8 mouse cellular contexts compared by ENCODE assay signal in genomic region chr11:97152023-97152426, GRCm38 (mm10). TPM values are rescaled to one million over a fixed set of nuclear protein-coding genes. Genes with fewer than 3 reads are reported as not detected.
DNase-seq lines count a peak whose midpoint lies in the region; ATAC-seq and TF ChIP-seq lines count a peak whose summit lies in the region.
"Had no signal": no experiment of that assay in that cellular context is flagged by ENCODE, and none has a peak within 500 bp of the region (broad histone marks: within the 10 kb centered on the region; RNA-seq: fewer than 3 reads in every experiment).

No protein-coding gene starts in this region.

- no peaks in the 10 kb centered on the region for H3K27me3 ChIP-seq in MEL (ENCODE audit: control insufficient read depth in 1 of 2, insufficient read depth in 2 of 2, low read length in 2 of 2)
- H3K27me3 ChIP-seq in forebrain, embryonic 10.5 days (ENCODE audit: poor library complexity, severe bottlenecking), result peaks cover 38% of the 10 kb centered on the region
- peaks cover 32% of the 10 kb centered on the region for H3K27me3 ChIP-seq in hindbrain, embryonic 10.5 days (ENCODE audit: insufficient read depth, poor library complexity, severe bottlenecking)
- H3K27me3 ChIP-seq in limb, embryonic 13.5 days, result peaks cover 5% of the 10 kb centered on the region; the same call in 1 of the 2 replicates

- peak overlapping the region; percentile 47 to 72 for H3K4me3 ChIP-seq in MEL (ENCODE audit: control insufficient read depth in 1 of 2, insufficient read depth in 1 of 2, low read depth in 2 of 2, low read length in 2 of 2)
- peak overlapping the region; percentile 84 for H3K4me3 ChIP-seq in forebrain, embryonic 10.5 days
- peak overlapping the region; percentile 83 for H3K4me3 ChIP-seq in hindbrain, embryonic 10.5 days
- peak overlapping the region; percentile 80 for H3K4me3 ChIP-seq in limb, embryonic 13.5 days

- TF ChIP-seq EP300 in MEL (IDR thresholded peaks at IDR 0.05; ENCODE audit: low read depth in 1 of 2, low read length in 2 of 2), result peak in 1 of 2 experiments; percentile 21; a peak in 2 of 4 replicates

- DNase-seq in MEL (ENCODE audit: low read depth, low spot score), result peak; percentile 82
- DNase-seq in adrenal gland, postnatal 14 days, result peak; percentile 83
- DNase-seq in forebrain, embryonic 10.5 days (ENCODE audit: extremely low spot score, low spot score), result no peak
- DNase-seq in hindbrain, embryonic 10.5 days (ENCODE audit: low spot score), result peak; percentile 35
- DNase-seq in naive thymus-derived CD4-positive, alpha-beta T cell, adult 2 months (ENCODE audit: low read depth), result peak; percentile 36
- no peak for DNase-seq in left cerebral cortex, postnatal 36 days (ENCODE audit: low spot score in 2 of 2)

- peak overlapping the region; percentile 11 for H3K27ac ChIP-seq in MEL (ENCODE audit: control insufficient read depth, low read depth, low read length)
- peak overlapping the region; percentile 96 for H3K27ac ChIP-seq in forebrain, embryonic 10.5 days
- H3K27ac ChIP-seq in hindbrain, embryonic 10.5 days, result no peak overlapping the region
- H3K27ac ChIP-seq in limb, embryonic 13.5 days, result peak overlapping the region; percentile 94; the same call in 1 of the 2 replicates

- H3K4me2 ChIP-seq in limb, embryonic 13.5 days (replicated peaks), result peak overlapping the region; percentile 85

- H3K79me2 ChIP-seq in MEL (ENCODE audit: control insufficient read depth, insufficient read depth, low read length, poor library complexity), result peaks cover 7% of the 10 kb centered on the region; the same call in 1 of the 2 replicates

- WGBS in forebrain, embryonic 10.5 days, result under 1% methylated on average over 11 of the region's 11 CpGs
- WGBS in hindbrain, embryonic 10.5 days, result under 1% methylated on average over 11 of the region's 11 CpGs
- 3% methylated on average over 11 of the region's 11 CpGs for WGBS in limb, embryonic 13.5 days

- peaks cover 7 to 21% of the 10 kb centered on the region in 2 experiments; a peak in 2 of 4 replicates for H3K4me1 ChIP-seq in MEL (ENCODE audit: control insufficient read depth in 1 of 2, insufficient read depth in 2 of 2, low read length in 2 of 2)
- peaks cover 62% of the 10 kb centered on the region for H3K4me1 ChIP-seq in forebrain, embryonic 10.5 days
- peaks cover 47% of the 10 kb centered on the region for H3K4me1 ChIP-seq in hindbrain, embryonic 10.5 days (replicated peaks)
- H3K4me1 ChIP-seq in limb, embryonic 13.5 days, result peaks cover 44% of the 10 kb centered on the region

- H3K36me3 ChIP-seq in MEL (ENCODE audit: control insufficient read depth in 1 of 2, insufficient read depth in 2 of 2, low read length in 2 of 2), result peaks cover under 1 to 8% of the 10 kb centered on the region in 2 experiments; a peak in 2 of 4 replicates
- peaks cover 44% of the 10 kb centered on the region for H3K36me3 ChIP-seq in forebrain, embryonic 10.5 days (replicated peaks)
- H3K36me3 ChIP-seq in hindbrain, embryonic 10.5 days, result peaks cover 55% of the 10 kb centered on the region
- peaks cover 32% of the 10 kb centered on the region for H3K36me3 ChIP-seq in limb, embryonic 13.5 days

- intact Hi-C loops in left cerebral cortex, postnatal 36 days (cut with DNase I), result no loop called here

- no peak for TF ChIP-seq RAD21 in MEL (IDR thresholded peaks at IDR 0.05; ENCODE audit: low read depth, low read length)

- H3K9me3 ChIP-seq in MEL (replicated peaks; ENCODE audit: insufficient read depth, low read length), result no peaks in the 10 kb centered on the region
- no peaks in the 10 kb centered on the region for H3K9me3 ChIP-seq in forebrain, embryonic 10.5 days
- H3K9me3 ChIP-seq in hindbrain, embryonic 10.5 days, result no peaks in the 10 kb centered on the region
- no peaks in the 10 kb centered on the region; the same call in 1 of the 2 replicates for H3K9me3 ChIP-seq in limb, embryonic 13.5 days

- TF ChIP-seq CTCF in MEL (IDR thresholded peaks at IDR 0.05 in 2 of 3, conservative IDR thresholded peaks at IDR 0.05 in 1 of 3; ENCODE audit: control insufficient read depth in 1 of 3, insufficient read depth in 1 of 3, low read depth in 2 of 3, low read length in 3 of 3, poor library complexity in 1 of 3, severe bottlenecking in 1 of 3), result no peak

- H3K9ac ChIP-seq in MEL (ENCODE audit: control insufficient read depth, low read depth, low read length, poor library complexity, severe bottlenecking), result peak overlapping the region; percentile 82
- peak overlapping the region; percentile 84 for H3K9ac ChIP-seq in limb, embryonic 13.5 days

- 0 out of 4 replicates have a peak, but pooled peaks of 1 of the 2 experiments have one; percentile 29 for TF ChIP-seq POLR2A in MEL (IDR thresholded peaks at IDR 0.05; ENCODE audit: control insufficient read depth in 1 of 2, insufficient read depth in 1 of 2, low read depth in 1 of 2, low read length in 2 of 2, poor library complexity in 1 of 2)

- ATAC-seq in limb, embryonic 13.5 days (ENCODE audit: low FRiP score, low read depth), result no peak

TF ChIP-seq in MEL, 35 proteins besides CTCF, POLR2A, EP300 and RAD21:
- TF ChIP-seq MYC (IDR thresholded peaks at IDR 0.05; ENCODE audit: low read depth, low read length) (peak; percentile 54; the same call in 1 of the 2 replicates), SIN3A (IDR thresholded peaks at IDR 0.05; ENCODE audit: low read length) (peak; percentile 83), KAT2A (conservative IDR thresholded peaks at IDR 0.05; ENCODE audit: low read depth, low read length) (no peak), POLR2AphosphoS5 (IDR thresholded peaks at IDR 0.05; ENCODE audit: borderline replicate concordance, low read depth, low read length) (no peak), ZMIZ1 (IDR thresholded peaks at IDR 0.05; ENCODE audit: low read depth, low read length) (no peak), MXI1 (IDR thresholded peaks at IDR 0.05; ENCODE audit: low read depth, low read length) (peak; percentile 84), CHD2 (IDR thresholded peaks at IDR 0.05; ENCODE audit: low read length) (no peak)

RNA-seq across cellular contexts. Expression of gene Tbkbp1, which starts 0.7 kb away (rescaled TPM):
- 10.3 and 11.7 TPM in 2 replicates for total RNA-seq in MEL (2012; rRNA removed)
- 10 to 100 TPM in 1 of 2 experiments, not detected in 1; 33.5 TPM for polyA plus RNA-seq in MEL (2012; ENCODE audit: insufficient read depth in 1 of 2, insufficient read length in 2 of 2, low read depth in 1 of 2, low replicate concordance in 2 of 2, missing spikeins in 1 of 2)
- total RNA-seq in adrenal gland, postnatal 14 days (2021), result 17.6 and 22.9 TPM in 2 replicates
- polyA plus RNA-seq in forebrain, embryonic 10.5 days (2016; fragmentation: Nextera tagmentation; extraction: Ambion mirVana), result 3.9 and 4.0 TPM in 2 replicates
- polyA plus RNA-seq in hindbrain, embryonic 10.5 days (2016; fragmentation: Nextera tagmentation; extraction: Ambion mirVana), result 3.6 and 6.4 TPM in 2 replicates
- 8.2 and 8.4 TPM in 2 replicates for polyA plus RNA-seq in limb, embryonic 13.5 days (2015; fragmentation: Nextera tagmentation; extraction: Ambion mirVana)
- 10 to 100 TPM; 42.9 to 53.7 TPM for total RNA-seq in left cerebral cortex, postnatal 36 days (2021)

RNA-seq across cellular contexts. Expression of gene Kpnb1, which starts 35.7 kb away (rescaled TPM):
- 260 and 275 TPM in 2 replicates for total RNA-seq in MEL (2012; rRNA removed)
- 100 to 1,000 TPM; 237 to 463 TPM for polyA plus RNA-seq in MEL (2012; ENCODE audit: insufficient read depth in 1 of 2, insufficient read length in 2 of 2, low read depth in 1 of 2, low replicate concordance in 2 of 2, missing spikeins in 1 of 2)
- 123 and 138 TPM in 2 replicates for total RNA-seq in adrenal gland, postnatal 14 days (2021)
- 98.3 and 99.9 TPM in 2 replicates for polyA plus RNA-seq in forebrain, embryonic 10.5 days (2016; fragmentation: Nextera tagmentation; extraction: Ambion mirVana)
- polyA plus RNA-seq in hindbrain, embryonic 10.5 days (2016; fragmentation: Nextera tagmentation; extraction: Ambion mirVana), result 62.5 and 88.4 TPM in 2 replicates
- 57.3 and 59.2 TPM in 2 replicates for polyA plus RNA-seq in limb, embryonic 13.5 days (2015; fragmentation: Nextera tagmentation; extraction: Ambion mirVana)
- 100 to 1,000 TPM; 114 to 119 TPM for total RNA-seq in left cerebral cortex, postnatal 36 days (2021)

RNA-seq across cellular contexts. Expression of gene Tbx21, which starts 36.9 kb away (rescaled TPM):
- total RNA-seq in MEL (2012; rRNA removed), result not detected in 2 replicates
- polyA plus RNA-seq in MEL (2012; ENCODE audit: insufficient read depth in 1 of 2, insufficient read length in 2 of 2, low read depth in 1 of 2, low replicate concordance in 2 of 2, missing spikeins in 1 of 2), result not detected
- 0.33 and 0.56 TPM in 2 replicates for total RNA-seq in adrenal gland, postnatal 14 days (2021)
- polyA plus RNA-seq in forebrain, embryonic 10.5 days (2016; fragmentation: Nextera tagmentation; extraction: Ambion mirVana), result 0.23 and 0.37 TPM in 2 replicates
- 0.29 TPM in 2 replicates for polyA plus RNA-seq in hindbrain, embryonic 10.5 days (2016; fragmentation: Nextera tagmentation; extraction: Ambion mirVana)
- 0.09 TPM in 1 of 2 replicates, not detected in the other for polyA plus RNA-seq in limb, embryonic 13.5 days (2015; fragmentation: Nextera tagmentation; extraction: Ambion mirVana)
- total RNA-seq in left cerebral cortex, postnatal 36 days (2021), result under 1 TPM; 0.17 to 0.32 TPM
- polyA plus RNA-seq: erythroblast, embryonic 14.5 days had no signal

Comparison
In these comparisons a context has a peak if more than half of its experiments do, and no peak if none do; other contexts are left out.
1. DNase-seq: peak in MEL (single experiment), adrenal gland, postnatal 14 days (single experiment), hindbrain, embryonic 10.5 days (single experiment) and naive thymus-derived CD4-positive, alpha-beta T cell, adult 2 months (single experiment); none in forebrain, embryonic 10.5 days (single experiment) and left cerebral cortex, postnatal 36 days (0 of 2).
2. Peak in every context shown above with its lines, with median percentiles within 50 percentile points of each other: H3K4me3 ChIP-seq.